Mouse (Mus musculus) lung, embryonic 16.5 days (tissue): Measurements from ENCODE around the gene Gm44965. TPM values are rescaled to one million over a fixed set of nuclear protein-coding genes. Genes with fewer than 3 reads are reported as not detected.

Experiments
- ATAC-seq: fragments of 200-750 bp; cut with Nextera tagmentation; 2 replicates; pipeline ENCODE4 v1.8.0; 2017; ENCODE audit warnings: low read depth, mild to moderate bottlenecking, moderate library complexity
- H3K27ac ChIP-seq: fragments of 300-500 bp; sonication (generic); 2 replicates; pipeline ENCODE4 v1.5.1; 2014; ENCODE audit warnings: mild to moderate bottlenecking, control low read depth, low read length
- H3K27me3 ChIP-seq: fragments of 300-500 bp; sonication (generic); 2 replicates; pipeline ENCODE4 v1.6.1; 2014; ENCODE audit warnings: low read depth, low read length, mixed read lengths; ENCODE audit not compliant: control insufficient read depth, insufficient read depth
- H3K36me3 ChIP-seq: fragments of 300-500 bp; sonication (generic); 2 replicates; pipeline ENCODE4 v1.6.1; 2014; ENCODE audit warnings: low read length; ENCODE audit not compliant: control insufficient read depth, insufficient read depth
- H3K4me1 ChIP-seq: fragments of 300-500 bp; sonication (generic); replicated peaks from 2 replicates; pipeline ENCODE4 v1.6.1; 2014; ENCODE audit warnings: low read length, mixed read lengths; ENCODE audit not compliant: control insufficient read depth, insufficient read depth
- H3K4me2 ChIP-seq: fragments of 300-500 bp; sonication (generic); 2 replicates; pipeline ENCODE4 v1.6.1; 2014; ENCODE audit warnings: low read depth, low read length, control low read depth
- H3K4me3 ChIP-seq: fragments of 300-500 bp; sonication (generic); 2 replicates; pipeline ENCODE4 v1.5.1; 2014; ENCODE audit warnings: mild to moderate bottlenecking, low read length, control low read depth
- H3K9ac ChIP-seq: fragments of 300-500 bp; sonication (generic); 2 replicates; pipeline ENCODE4 v1.6.1; 2014; ENCODE audit warnings: low read length, control low read depth
- H3K9me3 ChIP-seq: fragments of 300-500 bp; sonication (generic); 2 replicates; pipeline ENCODE4 v1.6.1; 2016; ENCODE audit warnings: low read length; ENCODE audit not compliant: control insufficient read depth
- WGBS: fragments of 180-500 bp; shearing (Covaris S2); extraction: QIAGEN DNeasy Blood & Tissue Kit; methylation state at CpG from one replicate; pipeline ENCODE4 v1.1.7; 2014; 5-methylcytosine and 5-hydroxymethylcytosine counted together
- polyA plus RNA-seq: library from polyadenylated mRNA; unstranded; fragments of >200 nt; fragmentation: Nextera tagmentation; extraction: Ambion mirVana; gene quantifications from 2 replicates; pipeline ENCODE4 v1.2.1, GENCODE M21; 2015

Gm44965 gene
- polyA plus RNA-seq, 1 experiment from 2014 or later: not detected

DNA sequence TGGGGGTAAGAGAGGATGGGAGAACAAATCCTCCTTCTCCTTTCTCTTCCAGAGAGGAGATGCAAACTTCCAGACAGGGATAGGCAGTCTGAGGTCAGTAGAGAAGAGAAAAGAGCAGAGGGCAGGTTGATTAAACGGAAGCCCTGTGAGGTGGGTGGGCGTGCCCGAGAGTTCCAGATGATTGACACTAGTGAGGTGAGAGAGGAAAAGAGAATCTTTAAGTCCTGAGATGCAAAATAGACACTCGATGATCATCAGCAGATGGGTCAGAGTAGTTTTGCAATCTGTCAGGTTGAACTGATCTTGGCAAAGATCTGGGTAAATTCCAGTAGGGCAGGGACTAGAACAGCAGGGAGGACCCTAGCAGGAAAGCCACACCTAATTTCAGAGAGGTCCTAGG is 71.0 kb downstream of the Gm44965 start:
- no peaks in the 10 kb centered on the region for H3K36me3 ChIP-seq
- no peak overlapping the region for H3K27ac ChIP-seq
- no peaks in the 10 kb centered on the region for H3K27me3 ChIP-seq
- H3K9me3 ChIP-seq: no peaks in the 10 kb centered on the region
- 80% methylated on average over 4 of the region's 4 CpGs for WGBS
- H3K4me2 ChIP-seq: no peak overlapping the region
- ATAC-seq: no peak
- H3K9ac ChIP-seq: no peak overlapping the region
- no peak overlapping the region for H3K4me3 ChIP-seq
- 0 out of 2 replicates have a peak, but pooled peaks cover 2% of the 10 kb centered on the region for H3K4me1 ChIP-seq

- H3K36me3 ChIP-seq: no peaks in the 10 kb centered on the region
- H3K4me3 ChIP-seq: no peak overlapping the region
- no peak overlapping the region for H3K9ac ChIP-seq
- H3K4me1 ChIP-seq: 0 out of 2 replicates have a peak, but pooled peaks cover 2% of the 10 kb centered on the region
- no peaks in the 10 kb centered on the region for H3K27me3 ChIP-seq
- no peak overlapping the region for H3K27ac ChIP-seq
- no peak for ATAC-seq
- 92% methylated on average over 9 of the region's 9 CpGs for WGBS
- H3K9me3 ChIP-seq: no peaks in the 10 kb centered on the region
- H3K4me2 ChIP-seq: no peak overlapping the region
These were observed 71.7 kb downstream of the Gm44965 start for GRCm38 (mm10) chr6:48665471-48665870.

- no peak for ATAC-seq
- H3K27ac ChIP-seq: no peak overlapping the region
These were observed 72.4 kb downstream of the Gm44965 start for GRCm38 (mm10) chr6:48666159-48666586.

DNA sequence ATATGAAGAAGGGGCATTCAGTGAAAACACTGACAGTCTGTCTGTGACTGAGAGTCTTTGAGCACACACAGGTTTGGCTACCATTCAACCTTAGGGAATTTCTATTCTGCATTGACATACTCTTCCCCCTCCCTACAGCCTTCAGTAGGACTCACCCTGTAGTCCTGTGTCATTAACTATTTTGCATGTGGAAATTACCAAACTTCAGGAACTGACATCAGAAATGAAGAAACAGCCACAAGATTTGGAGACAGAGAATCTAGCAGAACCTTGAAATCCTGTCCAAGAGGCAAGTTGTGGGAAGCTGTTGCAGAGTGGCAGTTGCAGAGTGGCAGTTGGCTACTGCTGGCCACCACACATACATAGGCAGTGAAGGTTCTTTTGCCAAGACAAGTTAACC is 74.3 kb downstream of the Gm44965 start:
- Histone ChIP-seq H3K4me2 (no peak overlapping the region), H3K4me1 (0 out of 2 replicates have a peak, but pooled peaks cover 2% of the 10 kb centered on the region), H3K4me3 (no peak overlapping the region), H3K27ac (no peak overlapping the region), H3K9ac (no peak overlapping the region), H3K27me3 (no peaks in the 10 kb centered on the region), H3K9me3 (no peaks in the 10 kb centered on the region), H3K36me3 (no peaks in the 10 kb centered on the region)
- ATAC-seq: no peak

More at GRCm38 (mm10) chr6:48666159-48666586, 72.4 kb downstream of the Gm44965 start:
- H3K36me3 ChIP-seq: no peaks in the 10 kb centered on the region
- WGBS: 26% methylated on average over 7 of the region's 7 CpGs
- H3K9me3 ChIP-seq: no peaks in the 10 kb centered on the region
- no peak overlapping the region for H3K4me3 ChIP-seq
- no peak overlapping the region for H3K4me2 ChIP-seq
- H3K9ac ChIP-seq: no peak overlapping the region
- H3K4me1 ChIP-seq: 0 out of 2 replicates have a peak, but pooled peaks cover 2% of the 10 kb centered on the region
- no peaks in the 10 kb centered on the region for H3K27me3 ChIP-seq

Other genes starting within 250 kb of the Gm44965 start
- gene Krba1, start 198.4 kb upstream of the Gm44965 start, polyA plus RNA-seq: 20.4 and 20.7 TPM in 2 replicates
- 21.0 and 22.6 TPM in 2 replicates for gene Zfp467, start 148.1 kb upstream of the Gm44965 start, polyA plus RNA-seq
- 0.14 and 0.36 TPM in 2 replicates for gene Sspo, start 145.7 kb upstream of the Gm44965 start, polyA plus RNA-seq
- gene Atp6v0e2, start 56.3 kb upstream of the Gm44965 start, polyA plus RNA-seq: 9.7 and 11.8 TPM in 2 replicates
- gene Lrrc61, start 39.1 kb upstream of the Gm44965 start, polyA plus RNA-seq: 5.8 and 8.8 TPM in 2 replicates
- gene Rarres2, start 21.2 kb upstream of the Gm44965 start, polyA plus RNA-seq: 101 and 114 TPM in 2 replicates
- not detected in 2 replicates for gene Gm45021, start 4.3 kb upstream of the Gm44965 start, polyA plus RNA-seq
- gene Repin1, start 58 bp upstream of the Gm44965 start, polyA plus RNA-seq: 30.5 and 32.3 TPM in 2 replicates
- gene Zfp775, start 8.1 kb downstream of the Gm44965 start, polyA plus RNA-seq: 6.2 and 7.4 TPM in 2 replicates
- gene AI854703, start 32.8 kb downstream of the Gm44965 start, polyA plus RNA-seq: 0.41 and 0.57 TPM in 2 replicates
- 5.9 and 6.1 TPM in 2 replicates for gene Gimap8, start 53.3 kb downstream of the Gm44965 start, polyA plus RNA-seq
- gene Gimap9, start 82.2 kb downstream of the Gm44965 start, polyA plus RNA-seq: 14.2 and 14.6 TPM in 2 replicates
- 53.8 and 58.5 TPM in 2 replicates for gene Gimap4, start 90.6 kb downstream of the Gm44965 start, polyA plus RNA-seq
- gene Gimap6, start 114.3 kb downstream of the Gm44965 start, polyA plus RNA-seq: 50.6 and 54.7 TPM in 2 replicates
- 3.6 and 4.6 TPM in 2 replicates for gene Gm28053, start 124.7 kb downstream of the Gm44965 start, polyA plus RNA-seq
- gene Gimap7, start 124.7 kb downstream of the Gm44965 start, polyA plus RNA-seq: not detected in 2 replicates
- gene Gimap1, start 145.1 kb downstream of the Gm44965 start, polyA plus RNA-seq: 46.7 and 51.1 TPM in 2 replicates
- gene Gimap5, start 152.3 kb downstream of the Gm44965 start, polyA plus RNA-seq: 22.3 and 22.4 TPM in 2 replicates
- 0.08 and 0.10 TPM in 2 replicates for gene Gimap3, start 176.9 kb downstream of the Gm44965 start, polyA plus RNA-seq
- gene Tmem176a, start 247.0 kb downstream of the Gm44965 start, polyA plus RNA-seq: 242 and 258 TPM in 2 replicates
- gene Tmem176b, start 247.6 kb downstream of the Gm44965 start, polyA plus RNA-seq: 450 and 479 TPM in 2 replicates